Mouse (Mus musculus) frontal cortex, postnatal 36 days (tissue): ENCODE results near the gene Gm13088.
"Not testable (repeated sequence)": the region's sequence is repeated elsewhere in the genome, so short reads cannot be mapped to it uniquely, and the experiment has no call there.

Source experiments
- DNase-seq, 2 experiments: peaks; one replicate each; pipeline ENCODE4 v3.0.0; 2022; ENCODE audit warnings: low spot score in 2 of 2

Gene Gm13088

DNA sequence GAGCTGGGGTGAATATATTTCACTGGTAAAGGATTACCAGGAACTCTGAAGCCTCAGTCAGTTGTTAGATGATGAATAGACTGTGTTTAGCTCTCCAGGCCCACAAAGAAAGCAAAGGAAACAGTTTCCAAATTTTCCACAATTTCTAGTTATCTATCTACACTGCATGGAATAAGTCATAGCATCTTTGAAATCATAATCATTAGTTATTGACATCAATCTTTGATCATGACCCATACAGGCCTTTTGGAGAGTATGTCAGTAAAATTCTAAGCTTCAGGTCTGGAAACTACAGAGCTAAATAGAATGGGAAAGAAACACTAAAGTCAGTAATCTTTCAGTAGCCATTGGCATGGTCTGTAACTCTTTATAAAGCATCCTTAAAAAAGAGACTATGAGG lies at the start of gene Gm13088:
Gm13088 (minus strand) TSS at position 101 of the 400 bp plus-strand sequence.
- DNase-seq: not testable (repeated sequence)

GRCm38 (mm10) chr4:143702611-143703010 lies 45.6 kb upstream of the Gm13088 start, which contains the start of gene Gm13089:
Gene Gm13089 (minus strand): TSS chr4:143702711.
- no peak for DNase-seq

DNA sequence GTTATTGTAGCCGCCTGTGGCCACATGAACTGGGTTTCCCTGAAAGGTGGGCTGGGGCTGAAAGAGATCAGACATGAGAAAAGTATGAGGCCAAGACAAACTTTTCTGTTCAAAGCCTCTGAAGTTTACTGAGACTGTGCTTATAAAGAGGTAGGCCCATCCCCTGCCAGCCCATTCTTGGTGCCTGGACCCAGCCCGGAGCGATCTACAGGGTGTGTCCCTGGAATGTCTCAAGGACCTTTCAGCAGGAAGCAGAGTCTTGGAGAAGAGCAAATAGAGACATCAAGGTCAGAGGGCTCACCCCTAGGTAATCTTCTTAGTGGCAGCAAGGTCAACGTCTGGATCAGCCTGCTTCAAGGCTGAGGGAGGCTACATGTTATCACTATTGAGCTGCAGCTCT lies 38.9 kb downstream of the Gm13088 start:
- not testable (repeated sequence) for DNase-seq

GRCm38 (mm10) chr4:143614703-143615102 lies 42.3 kb downstream of the Gm13088 start, which contains the start of gene Gm13083:
Gene Gm13083 (plus strand): TSS chr4:143615003.
- DNase-seq: not testable (repeated sequence)

GRCm38 (mm10) chr4:143611927-143612326 lies 45.1 kb downstream of the Gm13088 start:
- not testable (repeated sequence) for DNase-seq
